Mouse (Mus musculus): ENCODE data around the gene Elavl3. TPM values are rescaled to one million over a fixed set of nuclear protein-coding genes. Genes with fewer than 3 reads are reported as not detected.

The Elavl3 gene
- total RNA-seq (2014; rRNA removed): not detected in 2 replicates
- polyA plus RNA-seq (2012; rRNA removed): not detected in 2 replicates

DNA sequence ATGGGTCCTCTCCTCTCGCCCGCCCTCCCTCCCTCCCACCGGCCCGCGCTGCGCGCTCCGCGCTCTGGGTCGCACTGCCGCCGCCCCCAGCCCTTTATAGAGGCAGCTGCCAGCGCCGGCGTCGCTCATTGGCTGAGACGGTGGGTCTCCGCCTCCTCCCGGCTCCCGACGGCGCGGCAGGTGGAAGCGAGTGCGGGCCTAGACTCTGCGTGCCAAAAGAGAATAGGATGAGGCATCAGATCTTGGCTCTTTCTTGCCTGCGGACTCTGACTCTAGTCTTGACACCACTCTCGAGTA is at the start of gene Elavl3:
Elavl3 (minus strand) TSS at position 66 of the 297 bp plus-strand sequence.
- no peak for TF ChIP-seq POLR2A (IDR thresholded peaks at IDR 0.05; ENCODE audit: extremely low read depth, insufficient read depth, low read length)
- H3K36me3 ChIP-seq (ENCODE audit: control insufficient read depth, insufficient read depth, low read length): no peaks in the 10 kb centered on the region
- no peak within 1 kb of the TSS for H3K9ac ChIP-seq (ENCODE audit: low read depth, low read length)
- H3K4me3 ChIP-seq (ENCODE audit: insufficient read depth, low read depth, low read length): no peak within 1 kb of the TSS
- peaks cover 7% of the 10 kb centered on the region; the same call in 1 of the 2 replicates for H3K4me1 ChIP-seq (ENCODE audit: control insufficient read depth, insufficient read depth, low read length)
- DNase-seq (ENCODE audit: extremely low read depth, low read depth, low spot score): no peak
- no peaks in the 10 kb centered on the region for H3K79me2 ChIP-seq (ENCODE audit: control insufficient read depth, insufficient read depth, low read length)
- H3K27me3 ChIP-seq (ENCODE audit: control insufficient read depth, insufficient read depth, low read length): peaks cover 19% of the 10 kb centered on the region
- WGBS: 6% methylated on average over 24 of the region's 28 CpGs
- no peak within 1 kb of the TSS for H3K27ac ChIP-seq (replicated peaks; ENCODE audit: insufficient read depth, low read depth, low read length)

DNA sequence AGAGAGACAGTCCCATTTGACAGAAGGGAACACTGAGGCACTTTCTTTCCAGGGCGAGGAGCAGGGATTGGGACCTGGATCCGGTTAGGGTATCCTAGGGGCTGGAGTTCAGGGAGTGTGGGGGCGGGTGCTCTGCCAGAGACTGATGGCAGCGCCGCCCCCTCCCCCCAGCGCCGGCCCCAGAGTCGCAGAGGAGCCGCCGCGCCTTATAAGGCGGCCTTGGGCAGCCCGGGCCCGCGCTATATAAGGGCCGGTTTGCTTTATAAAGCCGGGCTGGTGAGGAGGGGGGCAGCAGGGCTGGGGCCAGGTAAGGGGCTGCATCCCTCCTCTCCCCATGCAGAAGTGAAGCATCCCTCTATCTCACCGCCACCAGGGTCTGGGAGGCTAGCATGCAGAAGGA is 48.1 kb upstream of the Elavl3 start:
- 14% methylated on average over 18 of the region's 18 CpGs for WGBS
- H3K79me2 ChIP-seq (ENCODE audit: control insufficient read depth, insufficient read depth, low read length): no peaks in the 10 kb centered on the region
- H3K27ac ChIP-seq (replicated peaks; ENCODE audit: insufficient read depth, low read depth, low read length): no peak overlapping the region
- H3K4me1 ChIP-seq (ENCODE audit: control insufficient read depth, insufficient read depth, low read length): no peaks in the 10 kb centered on the region
- no peaks in the 10 kb centered on the region for H3K36me3 ChIP-seq (ENCODE audit: control insufficient read depth, insufficient read depth, low read length)
- H3K27me3 ChIP-seq (ENCODE audit: control insufficient read depth, insufficient read depth, low read length): peaks cover 5% of the 10 kb centered on the region; the same call in 1 of the 2 replicates
- DNase-seq (ENCODE audit: extremely low read depth, low read depth, low spot score): no peak
- TF ChIP-seq CTCF (IDR thresholded peaks at IDR 0.05; ENCODE audit: low read depth, low read length) (no peak), POLR2A (IDR thresholded peaks at IDR 0.05; ENCODE audit: extremely low read depth, insufficient read depth, low read length) (no peak)
- H3K4me3 ChIP-seq (ENCODE audit: insufficient read depth, low read depth, low read length): no peak overlapping the region
- no peak overlapping the region for H3K9ac ChIP-seq (ENCODE audit: low read depth, low read length)

GRCm38 (mm10) chr9:22098993-22099696 is 47.3 kb upstream of the Elavl3 start, which contains the start of gene Cnn1:
Cnn1 (plus strand) TSS chr9:22099216.
- H3K4me3 ChIP-seq (ENCODE audit: insufficient read depth, low read depth, low read length): no peak within 1 kb of the TSS

GRCm38 (mm10) chr9:22095854-22096307 is 44.1 kb upstream of the Elavl3 start:
- Histone ChIP-seq H3K9ac (ENCODE audit: low read depth, low read length) (peak overlapping the region; percentile 30; the same call in 1 of the 2 replicates), H3K79me2 (ENCODE audit: control insufficient read depth, insufficient read depth, low read length) (no peaks in the 10 kb centered on the region), H3K27me3 (ENCODE audit: control insufficient read depth, insufficient read depth, low read length) (peaks cover 5% of the 10 kb centered on the region; the same call in 1 of the 2 replicates), H3K27ac (replicated peaks; ENCODE audit: insufficient read depth, low read depth, low read length) (no peak overlapping the region), H3K36me3 (ENCODE audit: control insufficient read depth, insufficient read depth, low read length) (no peaks in the 10 kb centered on the region), H3K4me1 (ENCODE audit: control insufficient read depth, insufficient read depth, low read length) (no peaks in the 10 kb centered on the region), H3K4me3 (ENCODE audit: insufficient read depth, low read depth, low read length) (peak overlapping the region; percentile 32; the same call in 1 of the 2 replicates)
- WGBS: 2% methylated on average over 24 of the region's 24 CpGs
- peak; percentile 31 for DNase-seq (ENCODE audit: extremely low read depth, low read depth, low spot score)
- peak; percentile 81 for TF ChIP-seq CTCF (IDR thresholded peaks at IDR 0.05; ENCODE audit: low read depth, low read length)
- TF ChIP-seq POLR2A (IDR thresholded peaks at IDR 0.05; ENCODE audit: extremely low read depth, insufficient read depth, low read length): no peak

More at GRCm38 (mm10) chr9:22098993-22099696, 47.3 kb upstream of the Elavl3 start, which contains the start of gene Cnn1:
- TF ChIP-seq CTCF (IDR thresholded peaks at IDR 0.05; ENCODE audit: low read depth, low read length) (no peak), POLR2A (IDR thresholded peaks at IDR 0.05; ENCODE audit: extremely low read depth, insufficient read depth, low read length) (no peak)
- no peak within 1 kb of the TSS for H3K27ac ChIP-seq (replicated peaks; ENCODE audit: insufficient read depth, low read depth, low read length)
- peaks cover 5% of the 10 kb centered on the region; the same call in 1 of the 2 replicates for H3K27me3 ChIP-seq (ENCODE audit: control insufficient read depth, insufficient read depth, low read length)
- WGBS: 12% methylated on average over 14 of the region's 14 CpGs
- H3K4me1 ChIP-seq (ENCODE audit: control insufficient read depth, insufficient read depth, low read length): no peaks in the 10 kb centered on the region
- no peaks in the 10 kb centered on the region for H3K36me3 ChIP-seq (ENCODE audit: control insufficient read depth, insufficient read depth, low read length)
- no peaks in the 10 kb centered on the region for H3K79me2 ChIP-seq (ENCODE audit: control insufficient read depth, insufficient read depth, low read length)
- no peak within 1 kb of the TSS for H3K9ac ChIP-seq (ENCODE audit: low read depth, low read length)
- no peak for DNase-seq (ENCODE audit: extremely low read depth, low read depth, low spot score)

DNA sequence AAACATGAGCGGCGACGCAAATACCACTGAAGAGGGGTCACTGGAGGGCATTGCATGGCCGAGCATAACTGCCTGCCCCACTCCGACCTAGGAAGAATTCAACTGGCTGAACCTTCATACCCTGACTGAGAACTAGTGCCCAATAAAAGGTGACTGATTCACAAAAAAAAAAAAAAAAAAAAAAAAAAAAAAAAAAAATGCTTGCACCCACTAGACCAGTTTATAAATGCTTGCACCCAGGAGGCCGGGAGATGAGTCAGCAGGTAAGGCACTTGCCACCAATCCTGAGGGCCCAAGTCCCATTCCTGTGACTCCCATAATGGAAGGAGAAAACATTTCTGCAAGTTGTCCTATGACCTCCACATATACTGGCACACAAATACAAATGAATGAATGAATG is 40.9 kb upstream of the Elavl3 start:
- Histone ChIP-seq H3K4me1 (ENCODE audit: control insufficient read depth, insufficient read depth, low read length) (no peaks in the 10 kb centered on the region), H3K79me2 (ENCODE audit: control insufficient read depth, insufficient read depth, low read length) (no peaks in the 10 kb centered on the region), H3K4me3 (ENCODE audit: insufficient read depth, low read depth, low read length) (no peak overlapping the region), H3K27ac (replicated peaks; ENCODE audit: insufficient read depth, low read depth, low read length) (no peak overlapping the region), H3K36me3 (ENCODE audit: control insufficient read depth, insufficient read depth, low read length) (no peaks in the 10 kb centered on the region), H3K27me3 (ENCODE audit: control insufficient read depth, insufficient read depth, low read length) (no peaks in the 10 kb centered on the region), H3K9ac (ENCODE audit: low read depth, low read length) (no peak overlapping the region)
- no peak for TF ChIP-seq POLR2A (IDR thresholded peaks at IDR 0.05; ENCODE audit: extremely low read depth, insufficient read depth, low read length)
- no peak for TF ChIP-seq CTCF (IDR thresholded peaks at IDR 0.05; ENCODE audit: low read depth, low read length)
- DNase-seq (ENCODE audit: extremely low read depth, low read depth, low spot score): no peak
- 86% methylated on average over 6 of the region's 6 CpGs for WGBS

DNA sequence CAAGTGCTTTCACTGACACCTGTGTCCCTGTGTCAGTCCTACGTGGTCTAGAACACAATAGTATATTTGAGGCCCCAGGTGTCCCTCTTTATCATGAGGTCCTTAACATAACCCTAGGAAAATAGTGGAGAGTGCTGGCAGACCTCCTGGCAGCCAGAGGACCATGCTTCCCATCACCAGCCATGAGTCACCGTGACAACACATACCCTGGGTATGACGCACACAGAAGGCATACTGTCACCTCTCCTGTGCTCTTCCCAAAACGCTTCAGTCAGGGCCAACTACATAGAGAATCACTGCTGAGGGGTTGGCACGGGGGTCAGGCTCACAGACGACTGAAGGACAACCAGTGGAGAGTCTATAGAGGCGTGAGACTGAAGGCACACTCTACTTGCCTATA is 38.2 kb upstream of the Elavl3 start:
- no peak for DNase-seq (ENCODE audit: extremely low read depth, low read depth, low spot score)
- 93% methylated on average over 7 of the region's 7 CpGs for WGBS

More for the DNA sequence above, 38.2 kb upstream of the Elavl3 start:
- no peaks in the 10 kb centered on the region for H3K36me3 ChIP-seq (ENCODE audit: control insufficient read depth, insufficient read depth, low read length)
- no peaks in the 10 kb centered on the region for H3K79me2 ChIP-seq (ENCODE audit: control insufficient read depth, insufficient read depth, low read length)
- H3K4me3 ChIP-seq (ENCODE audit: insufficient read depth, low read depth, low read length): no peak overlapping the region
- peaks cover 4% of the 10 kb centered on the region; the same call in 1 of the 2 replicates for H3K4me1 ChIP-seq (ENCODE audit: control insufficient read depth, insufficient read depth, low read length)
- no peak overlapping the region for H3K27ac ChIP-seq (replicated peaks; ENCODE audit: insufficient read depth, low read depth, low read length)
- no peak overlapping the region for H3K9ac ChIP-seq (ENCODE audit: low read depth, low read length)
- H3K27me3 ChIP-seq (ENCODE audit: control insufficient read depth, insufficient read depth, low read length): no peaks in the 10 kb centered on the region
- TF ChIP-seq CTCF (IDR thresholded peaks at IDR 0.05; ENCODE audit: low read depth, low read length) (no peak), POLR2A (IDR thresholded peaks at IDR 0.05; ENCODE audit: extremely low read depth, insufficient read depth, low read length) (no peak)

All from liver, adult 2 months (tissue).